Mouse (Mus musculus) intestine, embryonic 14.5 days (tissue): Measurements from ENCODE around the gene Yme1l1. TPM values are rescaled to one million over a fixed set of nuclear protein-coding genes. Genes with fewer than 3 reads are reported as not detected.

Experiments
- ATAC-seq: fragments of 200-750 bp; cut with Nextera tagmentation; replicated peaks from 2 replicates; pipeline ENCODE4 v1.8.0; 2017; ENCODE audit warnings: low read depth, moderate number of reproducible peaks, moderate TSS enrichment, moderate library complexity; ENCODE audit not compliant: low FRiP score, low TSS enrichment
- DNase-seq: peaks from one replicate; pipeline ENCODE4 v3.0.0-alpha.2; 2018; ENCODE audit warnings: low spot score
- H3K27ac ChIP-seq: fragments of 300-500 bp; sonication (generic); 2 replicates; pipeline ENCODE4 v1.5.1; 2014; ENCODE audit warnings: low read depth, mild to moderate bottlenecking, control low read depth
- H3K27me3 ChIP-seq: fragments of 300-500 bp; sonication (generic); replicated peaks from 2 replicates; pipeline ENCODE4 v1.6.1; 2014; ENCODE audit warnings: low read length, control low read depth; ENCODE audit not compliant: control insufficient read depth, insufficient read depth
- H3K36me3 ChIP-seq: fragments of 300-500 bp; sonication (generic); 2 replicates; pipeline ENCODE4 v1.6.1; 2014; ENCODE audit warnings: low read length, control low read depth; ENCODE audit not compliant: control insufficient read depth, insufficient read depth
- H3K4me1 ChIP-seq: fragments of 300-500 bp; sonication (generic); replicated peaks from 2 replicates; pipeline ENCODE4 v1.6.1; 2014; ENCODE audit warnings: low read length, control low read depth, mixed read lengths; ENCODE audit not compliant: control insufficient read depth, insufficient read depth
- H3K4me2 ChIP-seq: fragments of 300-500 bp; sonication (generic); 2 replicates; pipeline ENCODE4 v1.6.1; 2014; ENCODE audit warnings: low read length
- H3K4me3 ChIP-seq: fragments of 300-500 bp; sonication (generic); 2 replicates; pipeline ENCODE4 v1.5.1; 2014; ENCODE audit warnings: low read depth, low read length, control low read depth, mixed read lengths
- H3K9ac ChIP-seq: fragments of 300-500 bp; sonication (generic); 2 replicates; pipeline ENCODE4 v1.6.1; 2014; ENCODE audit warnings: mild to moderate bottlenecking, low read length
- H3K9me3 ChIP-seq: fragments of 300-500 bp; sonication (generic); 2 replicates; pipeline ENCODE4 v1.6.1; 2016; ENCODE audit warnings: low read length, control low read depth; ENCODE audit not compliant: control insufficient read depth
- WGBS: fragments of 180-500 bp; shearing (Covaris S2); extraction: QIAGEN DNeasy Blood & Tissue Kit; methylation state at CpG from one replicate; pipeline ENCODE4 v1.1.7; 2014; 5-methylcytosine and 5-hydroxymethylcytosine counted together
- polyA plus RNA-seq: library from polyadenylated mRNA; unstranded; fragments of >200 nt; fragmentation: Nextera tagmentation; extraction: Ambion mirVana; gene quantifications from 2 replicates; pipeline ENCODE4 v1.2.1, GENCODE M21; 2014

Gene Yme1l1
- polyA plus RNA-seq, result 64.9 and 72.5 TPM in 2 replicates

DNA sequence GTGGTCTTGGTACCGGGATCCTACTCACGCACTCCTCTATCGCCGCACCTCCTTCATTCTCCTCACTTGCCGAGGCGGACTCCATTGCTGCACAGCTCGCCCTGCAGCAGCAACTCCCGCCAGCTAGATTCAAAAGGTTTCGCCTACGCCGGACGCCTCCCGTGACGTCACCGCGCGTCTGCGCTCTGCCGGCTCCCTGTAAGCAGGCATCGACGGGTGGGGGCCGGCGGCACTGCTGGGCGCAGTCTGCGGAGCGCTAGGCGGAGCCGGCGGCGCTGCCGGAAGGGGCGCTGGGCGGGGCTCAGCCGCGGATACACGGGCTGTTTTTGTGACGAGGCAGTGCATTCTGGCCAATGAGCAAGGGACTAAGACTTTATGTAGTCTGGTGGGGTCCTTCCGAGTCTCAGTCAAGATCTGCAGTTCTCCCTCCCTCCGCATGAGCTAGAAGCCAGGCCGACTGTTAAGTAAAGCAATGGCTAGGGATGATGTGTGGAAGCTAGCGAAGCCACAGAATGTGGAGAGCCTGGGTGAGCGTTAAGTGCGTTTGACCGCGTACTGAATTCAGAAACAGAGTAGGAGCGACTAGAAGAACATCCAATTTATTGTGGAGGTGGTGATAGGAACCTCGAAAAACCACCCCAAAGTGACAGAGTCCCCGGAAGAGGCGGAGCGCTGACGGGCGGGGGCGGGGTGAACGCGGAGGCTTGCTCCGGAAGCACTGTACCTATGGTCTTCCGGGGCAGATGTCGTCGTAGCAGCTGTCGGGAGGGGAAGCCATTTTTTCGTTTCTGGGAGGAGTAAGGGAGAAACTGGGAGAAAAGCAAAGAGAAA is at the start of gene Yme1l1, which contains the start of gene Mastl:
Gene Yme1l1 (plus strand): TSS at position 593 of the 831 bp plus-strand sequence.
Gene Mastl (minus strand): TSS at position 248 of the 831 bp plus-strand sequence.
- WGBS, result under 1% methylated on average over 61 of the region's 61 CpGs

DNA sequence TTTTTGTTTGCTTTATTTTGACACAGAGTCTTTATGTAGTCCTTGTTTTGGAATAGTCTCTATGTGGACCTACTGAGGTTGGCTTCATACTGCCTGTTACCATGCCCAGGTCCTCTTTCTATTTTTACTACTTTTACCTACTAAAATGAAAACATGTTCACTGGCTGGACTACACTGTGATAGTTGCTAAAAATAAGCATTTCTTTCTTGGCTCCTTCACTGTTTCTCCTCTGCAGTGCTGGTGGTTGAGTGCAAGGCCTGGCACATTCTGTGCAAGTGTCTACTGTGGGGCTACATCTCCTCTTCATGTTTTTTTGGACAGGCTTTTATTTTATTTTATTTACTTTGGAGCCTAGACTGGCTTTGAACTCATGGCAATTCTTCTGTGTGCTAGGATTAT is 36.6 kb upstream of the Yme1l1 start:
- Histone ChIP-seq H3K27me3 (no peaks in the 10 kb centered on the region), H3K36me3 (peaks cover 34% of the 10 kb centered on the region), H3K27ac (no peak overlapping the region), H3K9ac (no peak overlapping the region), H3K4me2 (no peak overlapping the region), H3K4me1 (no peaks in the 10 kb centered on the region), H3K9me3 (no peaks in the 10 kb centered on the region), H3K4me3 (no peak overlapping the region)
- no peak for ATAC-seq
- DNase-seq, result no peak

More for the DNA sequence above, at the start of gene Yme1l1, which contains the start of gene Mastl:
- H3K4me1 ChIP-seq, result peaks cover 12% of the 10 kb centered on the region
- peak within 1 kb of the TSS; percentile 98 for H3K27ac ChIP-seq
- H3K4me2 ChIP-seq, result peak within 1 kb of the TSS; percentile 77
- H3K27me3 ChIP-seq, result no peaks in the 10 kb centered on the region
- ATAC-seq (peak; percentile 99), DNase-seq (peak; percentile 93)
- no peaks in the 10 kb centered on the region for H3K9me3 ChIP-seq
- peaks cover under 1% of the 10 kb centered on the region; the same call in 1 of the 2 replicates for H3K36me3 ChIP-seq
- H3K9ac ChIP-seq, result peak within 1 kb of the TSS; percentile 75
- peak within 1 kb of the TSS; percentile 66 for H3K4me3 ChIP-seq

DNA sequence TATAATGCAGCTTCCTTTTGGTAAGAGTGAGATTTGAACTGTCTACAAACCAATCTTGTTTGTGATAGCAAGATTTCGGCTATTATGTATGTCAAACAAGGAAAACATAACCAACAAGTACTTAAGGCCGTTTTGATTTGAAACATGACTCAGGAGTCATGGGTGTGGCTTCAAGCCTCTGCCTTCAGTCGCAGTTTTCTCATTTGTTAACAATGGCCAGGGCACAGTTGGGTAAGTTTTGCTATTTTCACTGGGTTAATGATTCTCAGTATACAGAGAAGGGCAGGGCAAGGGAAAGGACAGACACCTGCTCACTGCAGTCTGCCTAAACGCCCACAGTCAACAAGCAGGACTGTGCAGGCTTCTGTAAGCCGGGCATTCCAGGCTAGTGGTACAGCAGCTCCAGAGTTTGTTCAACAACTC is 959 bp upstream of the Yme1l1 start:
- ATAC-seq, result peak; percentile 70
- DNase-seq, result no peak
- Histone ChIP-seq H3K27ac (peak overlapping the region; percentile 98), H3K4me2 (peak overlapping the region; percentile 77), H3K4me1 (peaks cover 12% of the 10 kb centered on the region), H3K9me3 (no peaks in the 10 kb centered on the region), H3K4me3 (peak overlapping the region; percentile 66), H3K9ac (peak overlapping the region; percentile 60), H3K27me3 (no peaks in the 10 kb centered on the region), H3K36me3 (peaks cover 7% of the 10 kb centered on the region)
- 6% methylated on average over 5 of the region's 5 CpGs for WGBS

DNA sequence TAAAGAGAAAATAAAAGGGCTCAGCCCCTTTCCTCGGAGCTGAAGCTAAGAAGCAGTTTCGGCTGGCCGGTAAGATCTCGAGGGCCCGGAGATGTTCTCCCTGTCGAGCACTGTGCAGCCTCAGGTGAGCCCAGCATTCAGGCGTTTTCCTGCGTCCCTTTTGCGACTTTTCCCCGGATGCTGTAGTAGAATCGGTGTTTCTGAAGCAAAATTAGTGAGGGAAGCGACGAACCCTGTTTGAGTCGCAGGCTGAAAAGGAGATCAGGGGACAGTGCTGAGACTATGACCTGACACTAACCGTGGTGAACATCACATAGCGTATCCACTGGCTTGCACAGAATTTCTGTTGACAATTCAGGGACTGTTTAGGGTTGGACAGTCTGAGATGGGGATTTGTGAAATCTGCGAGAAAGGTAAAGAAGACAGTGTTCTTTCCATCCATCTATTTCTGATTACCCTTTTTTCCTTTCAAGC is 476 bp downstream of the Yme1l1 start:
- Histone ChIP-seq H3K27ac (peak overlapping the region; percentile 98), H3K4me3 (peak overlapping the region; percentile 66), H3K9me3 (no peaks in the 10 kb centered on the region), H3K4me1 (peaks cover 12% of the 10 kb centered on the region), H3K9ac (peak overlapping the region; percentile 75), H3K27me3 (no peaks in the 10 kb centered on the region), H3K4me2 (peak overlapping the region; percentile 60), H3K36me3 (peaks cover 6% of the 10 kb centered on the region; the same call in 1 of the 2 replicates)
- DNase-seq (no peak), ATAC-seq (peak; percentile 9; the same call in 1 of the 2 replicates)
- WGBS, result under 1% methylated on average over 17 of the region's 17 CpGs

DNA sequence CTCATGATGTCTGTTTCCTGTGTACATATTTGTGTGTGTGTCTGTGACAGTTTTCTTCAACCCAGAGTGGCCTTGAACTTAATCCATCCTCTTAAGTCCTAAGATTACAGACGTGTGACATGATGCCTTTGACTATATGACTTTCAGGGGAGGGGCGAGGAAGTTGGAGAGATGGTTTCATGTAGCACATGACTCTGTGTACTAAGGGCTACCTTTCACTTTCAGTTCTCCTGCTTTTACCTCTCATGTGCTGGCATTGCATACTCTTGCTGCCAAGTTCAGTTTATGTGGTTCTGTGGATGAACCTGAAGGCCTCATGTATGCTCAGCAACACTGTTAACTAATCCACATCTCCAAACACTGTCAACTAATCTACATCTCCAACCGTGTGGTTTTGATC is 16.1 kb downstream of the Yme1l1 start:
- 78% methylated on average over 3 of the region's 3 CpGs for WGBS
- Histone ChIP-seq H3K4me1 (no peaks in the 10 kb centered on the region), H3K4me2 (no peak overlapping the region), H3K27ac (no peak overlapping the region), H3K4me3 (no peak overlapping the region), H3K9ac (no peak overlapping the region), H3K36me3 (peaks cover 83% of the 10 kb centered on the region), H3K27me3 (no peaks in the 10 kb centered on the region), H3K9me3 (no peaks in the 10 kb centered on the region)
- no peak for DNase-seq
- ATAC-seq, result no peak

DNA sequence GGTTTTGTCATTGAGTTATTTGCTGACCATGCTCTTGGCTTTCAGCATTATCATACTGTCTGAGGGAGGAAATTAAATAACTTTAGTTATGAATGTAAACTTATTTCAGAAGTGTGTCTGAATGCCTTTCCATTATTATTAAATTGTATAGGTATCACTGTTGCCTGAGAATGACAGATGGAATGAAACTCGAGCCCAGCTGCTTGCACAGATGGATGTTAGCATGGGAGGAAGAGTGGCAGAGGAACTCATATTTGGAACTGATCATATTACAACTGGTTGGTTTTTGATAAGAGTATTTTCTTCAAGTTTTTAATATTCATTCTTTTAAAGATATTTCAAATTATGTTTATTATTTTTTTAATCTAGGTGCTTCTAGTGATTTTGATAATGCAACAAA is 38.2 kb downstream of the Yme1l1 start:
- no peak for ATAC-seq
- Histone ChIP-seq H3K27ac (no peak overlapping the region), H3K4me2 (no peak overlapping the region), H3K4me3 (no peak overlapping the region), H3K36me3 (peaks cover 83% of the 10 kb centered on the region), H3K9ac (no peak overlapping the region), H3K27me3 (no peaks in the 10 kb centered on the region), H3K9me3 (no peaks in the 10 kb centered on the region), H3K4me1 (no peaks in the 10 kb centered on the region)
- no peak for DNase-seq
- WGBS, result 78% methylated on average over 1 of the region's 1 CpGs

DNA sequence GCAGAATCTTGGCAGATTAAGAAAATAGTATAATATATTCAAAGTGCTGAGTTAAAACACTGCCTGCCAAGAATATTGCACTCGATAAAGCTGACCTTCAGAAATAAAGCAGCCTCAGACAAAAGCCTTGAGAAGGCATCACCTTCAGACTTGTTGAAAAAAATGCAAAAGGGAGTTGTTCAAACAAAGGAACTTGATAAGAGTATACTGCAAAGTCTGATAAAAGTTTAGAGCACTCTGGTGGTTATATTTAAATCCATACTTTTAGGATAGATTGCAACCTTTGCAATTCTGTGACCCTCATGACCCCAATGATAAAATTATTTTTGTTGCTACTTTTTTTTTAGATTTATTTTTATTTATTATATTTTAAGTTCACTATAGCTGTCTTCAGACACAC is 44.9 kb downstream of the Yme1l1 start:
- ATAC-seq, result no peak
- Histone ChIP-seq H3K36me3 (peaks cover 34% of the 10 kb centered on the region), H3K4me1 (no peaks in the 10 kb centered on the region), H3K9ac (no peak overlapping the region), H3K4me3 (no peak overlapping the region), H3K9me3 (no peaks in the 10 kb centered on the region), H3K27me3 (no peaks in the 10 kb centered on the region), H3K27ac (no peak overlapping the region), H3K4me2 (no peak overlapping the region)
- 85% methylated on average over 1 of the region's 1 CpGs for WGBS
- DNase-seq, result no peak

DNA sequence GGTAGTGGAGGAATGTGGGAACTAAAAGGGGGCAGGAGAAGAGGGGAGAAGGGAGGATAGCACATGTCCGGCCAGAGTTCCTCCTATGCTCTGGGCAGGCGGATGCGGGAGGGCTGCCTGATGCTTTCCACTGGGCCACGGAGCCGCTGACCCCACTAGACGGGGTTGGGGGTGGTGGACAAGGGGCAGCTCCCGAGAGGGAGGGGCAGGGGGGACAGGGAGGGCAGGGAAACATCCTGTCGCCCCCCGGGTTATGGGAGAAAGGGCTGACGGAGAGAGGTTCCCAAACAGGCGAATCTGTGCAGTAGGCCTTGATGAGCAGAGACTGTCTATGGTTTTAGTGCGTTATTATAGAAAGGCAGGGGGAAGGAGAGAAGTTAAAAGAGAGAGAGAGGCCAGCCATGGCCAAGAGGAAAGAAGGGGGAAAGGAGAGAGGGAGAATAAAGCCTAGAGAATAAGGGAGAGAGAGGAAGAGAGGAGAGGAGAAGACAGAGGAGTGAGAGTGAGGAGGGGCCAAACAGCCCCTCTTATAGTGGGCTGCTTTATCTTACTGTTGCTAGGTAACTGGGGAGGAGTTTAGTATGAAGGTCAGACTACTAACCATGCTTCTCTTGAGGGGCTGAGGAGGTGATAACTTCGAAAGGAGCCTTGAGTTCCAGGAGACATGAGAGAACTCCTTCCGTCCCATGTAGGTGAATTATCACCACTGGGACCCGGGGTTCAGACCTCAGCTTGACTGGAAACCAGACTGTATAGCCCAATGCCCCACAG is 46.9 kb downstream of the Yme1l1 start:
- Histone ChIP-seq H3K36me3 (peaks cover 23% of the 10 kb centered on the region), H3K27me3 (no peaks in the 10 kb centered on the region), H3K9ac (no peak overlapping the region), H3K4me1 (no peaks in the 10 kb centered on the region), H3K27ac (no peak overlapping the region), H3K4me3 (no peak overlapping the region), H3K9me3 (no peaks in the 10 kb centered on the region), H3K4me2 (no peak overlapping the region)
- no peak; the same call in 1 of the 2 replicates for ATAC-seq
- no peak for DNase-seq
- WGBS, result 49% methylated on average over 15 of the region's 15 CpGs
